Mouse (Mus musculus) kidney, adult 11 months (tissue): ENCODE results near the gene Antxr1.
"Not testable (repeated sequence)": the region's sequence is repeated elsewhere in the genome, so short reads cannot be mapped to it uniquely, and the experiment has no call there.

Source experiments
- DNase-seq: peaks from one replicate; pipeline ENCODE4 v3.0.0; 2022

Antxr1 gene

GRCm38 (mm10) chr6:87099261-87099660, 236.4 kb downstream of the Antxr1 start:
- no peak for DNase-seq

GRCm38 (mm10) chr6:87093631-87094030, 242.0 kb downstream of the Antxr1 start:
- DNase-seq = not testable (repeated sequence)

- no peak for DNase-seq
These were observed 243.1 kb downstream of the Antxr1 start for GRCm38 (mm10) chr6:87092476-87092875.

- DNase-seq = no peak
These were observed 244.7 kb downstream of the Antxr1 start for GRCm38 (mm10) chr6:87090877-87091276.

GRCm38 (mm10) chr6:87088356-87088755, 247.3 kb downstream of the Antxr1 start:
- no peak for DNase-seq

GRCm38 (mm10) chr6:87085026-87085425, 250.6 kb downstream of the Antxr1 start:
- no peak for DNase-seq
